Mouse (Mus musculus): ENCODE data around the gene Bpifb5.
"Not testable (repeated sequence)": the region's sequence is repeated elsewhere in the genome, so short reads cannot be mapped to it uniquely, and the experiment has no call there.

The Bpifb5 gene

DNA sequence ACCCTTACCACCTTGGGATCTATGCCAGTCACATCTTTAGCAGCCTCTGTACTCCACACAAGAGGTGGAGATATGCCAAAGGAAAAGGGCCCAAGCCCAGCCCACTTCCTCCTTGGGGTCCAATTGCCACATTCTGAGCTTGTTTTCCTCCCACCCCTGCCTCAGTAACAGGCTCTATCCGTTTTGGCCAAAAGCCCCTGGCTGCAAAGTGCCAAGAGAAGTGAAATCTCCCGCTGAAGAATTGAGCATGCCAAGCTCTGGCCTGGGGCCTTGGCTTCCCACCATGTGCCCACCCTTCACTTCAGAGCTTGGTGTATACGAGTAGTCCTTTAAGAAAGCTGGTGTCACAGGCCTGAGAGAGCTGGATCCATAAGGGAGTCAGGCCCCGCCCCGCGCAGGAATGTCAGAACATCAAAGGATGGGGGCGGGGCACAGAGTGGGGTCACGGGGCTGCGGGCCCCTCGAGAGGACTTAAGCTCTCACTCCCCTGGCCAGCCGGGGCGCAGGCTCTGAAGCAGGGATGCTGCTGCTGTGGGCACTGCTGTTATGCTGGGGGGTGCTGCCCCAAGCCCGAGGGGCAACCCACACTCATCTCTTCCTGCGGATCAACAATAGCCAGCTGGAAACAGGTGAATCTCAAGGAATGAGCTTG lies at the start of gene Bpifb5:
Gene Bpifb5 (plus strand): TSS at position 478 of the 652 bp plus-strand sequence.
- DNase-seq = no peak

DNA sequence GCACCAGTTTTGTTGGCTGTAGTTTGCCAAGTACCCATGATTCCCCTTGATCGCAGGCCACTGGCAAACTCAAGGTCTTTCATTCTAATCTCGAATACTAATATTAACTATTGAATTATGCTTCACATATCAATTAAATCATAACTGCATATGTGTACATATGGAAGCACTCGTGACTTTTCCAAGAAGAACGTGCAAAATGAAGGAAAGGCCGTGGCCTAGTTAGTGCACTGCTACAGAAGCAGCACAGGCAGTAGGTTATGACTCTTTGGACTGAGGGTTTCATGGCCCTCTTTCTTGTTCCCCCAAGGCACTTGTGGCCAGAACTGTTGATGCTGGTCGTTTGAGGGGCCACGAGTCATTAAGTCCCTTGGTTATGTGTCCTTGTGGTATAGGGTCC lies 41.6 kb upstream of the Bpifb5 start:
- DNase-seq = not testable (repeated sequence)

DNA sequence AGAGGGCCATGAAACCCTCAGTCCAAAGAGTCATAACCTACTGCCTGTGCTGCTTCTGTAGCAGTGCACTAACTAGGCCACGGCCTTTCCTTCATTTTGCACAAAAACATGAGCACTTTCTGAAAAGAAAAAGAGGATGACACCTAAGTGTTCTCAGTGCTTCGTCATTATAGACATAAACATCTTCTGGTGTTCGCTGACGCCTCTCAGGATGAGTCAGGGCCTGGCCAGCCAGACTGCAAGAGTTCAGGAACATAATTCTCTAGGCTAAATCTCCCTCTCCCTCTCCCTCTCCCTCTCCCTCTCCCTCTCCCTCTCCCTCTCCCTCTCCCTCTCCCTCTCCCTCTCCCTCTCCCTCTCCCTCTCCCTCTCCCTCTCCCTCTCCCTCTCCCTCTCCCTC lies 40.5 kb upstream of the Bpifb5 start:
- DNase-seq = not testable (repeated sequence)

DNA sequence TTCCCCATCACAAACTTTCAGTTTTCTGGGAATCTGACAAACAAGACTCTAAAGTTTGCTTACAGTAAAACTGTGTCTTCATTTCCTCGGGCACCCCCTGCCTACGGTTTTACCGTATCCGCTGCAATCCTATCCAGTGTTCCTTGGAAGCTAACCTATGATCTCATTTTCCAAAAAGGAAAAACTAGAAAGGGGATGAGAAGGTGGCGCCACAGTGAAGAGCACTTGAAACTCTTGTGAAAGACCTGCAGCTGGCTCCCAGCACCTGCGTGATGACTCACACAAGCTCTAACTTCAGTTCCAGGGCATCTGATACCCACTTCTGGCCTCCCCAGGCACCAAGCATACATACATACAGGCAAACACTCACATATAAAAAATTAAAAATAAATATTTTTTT lies 38.2 kb upstream of the Bpifb5 start:
- no peak for DNase-seq

DNA sequence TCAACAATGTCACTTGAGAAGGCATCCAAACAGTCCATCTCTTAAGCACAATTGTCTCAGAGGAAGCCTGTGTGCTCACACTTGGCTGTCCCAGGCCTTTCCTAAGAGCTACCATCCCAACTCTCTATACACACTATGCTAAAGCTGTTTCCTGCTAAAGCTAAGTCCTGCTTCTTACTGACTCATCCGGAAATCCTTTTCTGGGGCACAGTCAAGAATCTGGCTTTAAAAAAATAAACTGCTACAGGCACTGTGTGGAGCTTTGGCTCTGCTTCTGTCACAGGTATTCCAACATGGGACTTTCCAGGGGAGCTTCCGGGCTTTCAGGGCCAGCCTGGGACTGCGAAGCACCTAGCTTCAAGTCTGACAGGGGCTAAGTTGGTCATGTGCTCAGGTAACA lies 37.8 kb upstream of the Bpifb5 start:
- no peak for DNase-seq

DNA sequence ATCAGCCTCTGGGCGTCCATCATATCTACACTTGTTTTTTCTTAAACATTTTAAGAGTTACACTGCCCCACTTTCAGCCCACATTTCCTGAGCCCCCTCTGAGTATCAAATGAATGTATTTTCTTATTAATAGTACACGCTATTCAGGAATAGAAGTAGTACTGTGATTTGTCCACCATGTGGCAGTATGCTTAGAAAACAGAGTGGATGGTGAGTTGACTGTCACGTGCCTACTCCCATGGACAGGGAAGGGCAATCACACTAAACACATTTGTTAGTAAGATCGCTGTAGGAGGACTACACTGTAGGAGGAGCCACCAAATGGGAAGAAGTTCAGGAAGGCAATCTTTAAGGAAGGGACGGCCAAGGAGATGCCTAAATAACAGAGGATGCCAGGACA lies 36.1 kb upstream of the Bpifb5 start:
- DNase-seq = no peak

DNA sequence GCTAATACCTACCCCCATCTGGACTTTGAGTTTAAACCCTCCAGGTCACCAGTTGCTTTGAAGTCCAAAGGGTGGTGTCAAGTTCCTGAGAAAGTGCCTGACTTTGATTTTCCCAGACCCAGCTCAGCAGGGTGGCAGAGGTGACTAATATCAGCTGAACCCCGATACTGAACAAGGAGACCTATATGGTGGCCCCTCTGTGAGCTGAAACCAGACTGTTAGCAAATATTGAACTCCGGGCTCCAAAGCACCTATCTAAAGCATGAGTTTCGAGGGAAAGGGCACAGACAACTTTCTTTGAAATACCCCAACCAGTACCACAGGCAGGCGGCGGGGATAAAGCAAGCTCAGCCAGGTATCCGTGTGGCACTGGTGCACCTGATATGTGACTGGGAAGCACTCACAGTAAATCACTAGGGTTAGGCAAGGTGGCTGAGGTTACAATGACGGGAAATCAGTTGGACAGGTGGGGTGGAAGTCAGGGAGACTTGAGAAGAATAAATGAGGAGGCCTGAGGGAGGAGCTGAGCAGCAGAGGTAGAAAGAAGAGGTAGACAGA lies 33.6 kb upstream of the Bpifb5 start:
- DNase-seq = no peak

DNA sequence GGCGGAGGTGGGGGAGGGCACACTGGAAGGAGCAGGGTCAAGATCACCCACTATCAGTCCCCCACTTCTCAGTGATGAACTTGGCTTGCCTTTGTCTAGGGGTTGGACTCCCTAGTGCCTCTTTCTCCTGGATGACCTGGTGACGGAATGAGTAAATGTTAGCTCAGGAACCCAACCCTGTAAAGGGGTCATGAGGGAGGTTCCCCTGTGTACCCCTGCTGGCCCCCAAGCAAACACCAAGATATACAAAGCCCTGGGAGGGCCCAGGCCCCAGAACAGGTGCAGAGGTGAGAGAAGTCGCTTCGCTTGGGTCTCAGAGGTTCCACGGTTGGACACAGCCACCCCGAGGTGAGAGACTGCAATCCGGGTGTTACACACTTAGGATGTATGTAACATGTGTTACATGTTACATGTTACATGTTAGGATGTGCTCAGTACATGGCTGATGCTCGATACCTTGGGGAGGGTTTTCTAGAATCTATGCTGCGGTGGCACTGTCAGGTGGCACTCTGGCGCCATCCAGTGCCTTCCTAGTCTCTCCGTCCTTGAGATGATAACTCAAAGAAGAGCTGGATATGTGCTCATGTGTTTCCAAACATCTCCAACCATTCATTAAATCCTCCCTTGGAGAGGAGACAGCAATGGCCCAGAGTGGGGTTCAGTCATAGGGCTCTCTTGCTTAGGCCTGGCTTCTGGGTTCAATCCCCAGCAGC lies 32.8 kb upstream of the Bpifb5 start, which contains the start of gene Bpifb1:
Gene Bpifb1 (plus strand): TSS at position 273 of the 713 bp plus-strand sequence.
- DNase-seq = no peak

DNA sequence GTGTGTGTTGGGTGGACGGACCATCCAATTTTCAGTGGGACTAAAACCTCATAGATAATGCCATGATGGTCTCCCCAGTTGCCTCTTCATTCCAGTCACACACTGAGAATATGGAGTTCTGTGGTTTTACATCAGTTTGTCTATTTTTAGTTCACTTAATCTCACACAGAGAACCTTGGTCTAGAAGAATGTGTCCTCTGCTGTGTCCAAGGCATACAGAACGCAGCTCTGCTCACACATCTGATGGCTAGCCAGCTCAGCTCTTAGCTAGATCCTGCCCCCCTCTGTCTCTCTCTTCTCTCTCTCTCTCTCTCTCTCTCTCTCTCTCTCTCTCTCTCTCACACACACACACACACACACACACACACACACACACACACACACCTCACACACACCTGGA lies 31.4 kb upstream of the Bpifb5 start:
- DNase-seq = no peak

DNA sequence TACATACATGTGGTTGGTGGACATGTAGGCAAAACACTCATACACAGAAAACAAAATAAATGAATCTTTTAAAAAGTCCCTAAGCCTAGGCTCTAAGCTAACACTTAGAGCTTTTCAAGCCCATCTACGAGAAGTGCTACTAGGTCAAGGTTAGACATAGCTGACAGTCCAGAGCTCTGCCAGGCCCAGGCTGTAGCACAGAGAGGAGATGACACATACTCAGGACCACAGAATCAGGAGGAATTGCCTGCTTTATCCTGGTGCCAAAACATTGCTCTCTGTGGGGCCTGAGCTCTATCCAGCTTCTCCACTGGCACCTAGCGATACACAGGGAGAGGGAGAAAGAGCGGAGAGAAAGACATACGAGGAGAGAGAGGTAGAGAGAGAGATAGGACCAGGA lies 30.5 kb upstream of the Bpifb5 start:
- no peak for DNase-seq

DNA sequence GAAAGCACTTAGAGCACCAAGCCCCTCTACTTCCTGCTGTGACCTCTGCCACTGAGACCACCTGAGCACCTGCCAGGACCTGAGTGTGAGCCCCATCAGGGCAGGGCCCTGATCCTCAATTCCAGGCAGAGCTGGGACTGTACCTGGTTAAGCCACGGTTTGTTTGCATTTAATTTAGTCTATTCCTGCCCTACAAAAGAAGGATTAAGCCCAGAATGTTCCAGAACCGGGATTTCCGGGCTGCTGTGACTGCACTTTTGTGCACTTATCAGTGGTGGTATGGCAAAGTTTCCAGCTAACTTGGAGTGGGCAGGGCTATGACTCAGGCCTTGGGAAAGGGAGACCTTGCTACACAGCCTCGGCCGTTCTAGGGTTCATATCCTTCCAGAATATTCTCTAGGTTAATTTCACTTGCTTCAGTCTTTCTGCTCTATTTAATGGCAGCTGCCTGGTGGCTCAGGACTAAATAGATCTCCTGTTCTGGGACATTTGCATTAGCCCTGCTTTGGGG lies 29.5 kb upstream of the Bpifb5 start:
- DNase-seq = no peak

DNA sequence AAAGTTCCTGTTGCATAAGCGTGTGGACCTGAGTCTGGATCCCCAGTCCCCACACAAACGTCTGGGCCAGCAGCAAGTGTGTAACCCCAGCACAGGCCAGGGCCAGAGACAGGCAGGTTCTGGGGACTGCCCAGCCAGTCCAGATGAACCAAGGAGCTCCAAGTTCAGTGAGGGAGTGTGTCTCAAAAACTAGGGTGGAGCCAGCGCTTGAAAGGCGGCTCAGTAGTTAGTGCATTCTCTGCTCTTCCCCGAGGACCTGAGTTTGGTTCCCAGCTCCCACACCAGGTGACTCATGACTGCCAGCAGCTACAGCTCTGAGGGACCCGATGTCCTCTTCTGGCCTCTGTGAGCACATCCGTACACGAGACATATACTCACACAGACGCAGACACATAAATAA lies 26.5 kb upstream of the Bpifb5 start:
- DNase-seq = no peak

DNA sequence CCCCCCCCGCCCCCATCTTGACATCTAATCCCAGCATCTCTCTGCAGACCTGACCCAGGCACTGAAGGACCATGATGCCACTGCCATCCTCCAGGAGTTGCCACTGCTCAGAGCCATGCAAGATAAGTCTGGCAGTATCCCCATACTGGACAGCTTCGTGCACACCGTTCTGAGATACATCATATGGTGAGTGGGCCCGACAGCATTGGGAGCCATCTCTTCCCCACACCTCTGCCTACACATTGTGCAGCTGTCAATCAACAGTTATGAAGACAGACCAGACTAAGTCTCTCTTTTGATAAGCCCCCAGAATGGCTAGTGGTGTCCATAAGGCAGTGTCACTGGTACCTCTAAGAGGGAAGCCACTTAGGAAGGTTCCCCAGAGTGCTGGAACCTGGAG lies 18.9 kb upstream of the Bpifb5 start:
- no peak for DNase-seq

DNA sequence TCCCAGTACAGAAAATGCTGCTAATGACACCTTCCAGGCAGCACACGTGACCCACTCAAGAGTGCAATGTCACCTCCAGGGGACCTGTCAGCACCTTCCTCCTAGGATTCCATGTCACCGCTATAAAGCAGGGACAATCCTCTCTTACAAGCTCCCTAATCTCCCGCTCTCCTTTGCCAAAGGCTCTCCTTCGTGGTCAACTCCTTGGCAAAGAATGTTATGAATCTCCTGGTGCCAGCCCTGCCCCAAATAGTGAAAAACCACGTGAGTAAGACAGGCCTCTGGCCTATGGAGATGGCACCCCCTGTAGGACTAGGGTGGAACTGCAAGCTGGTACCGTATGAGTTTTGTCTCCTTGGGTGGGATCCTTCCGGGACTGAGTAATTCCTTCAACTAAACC lies 16.6 kb upstream of the Bpifb5 start:
- no peak for DNase-seq

DNA sequence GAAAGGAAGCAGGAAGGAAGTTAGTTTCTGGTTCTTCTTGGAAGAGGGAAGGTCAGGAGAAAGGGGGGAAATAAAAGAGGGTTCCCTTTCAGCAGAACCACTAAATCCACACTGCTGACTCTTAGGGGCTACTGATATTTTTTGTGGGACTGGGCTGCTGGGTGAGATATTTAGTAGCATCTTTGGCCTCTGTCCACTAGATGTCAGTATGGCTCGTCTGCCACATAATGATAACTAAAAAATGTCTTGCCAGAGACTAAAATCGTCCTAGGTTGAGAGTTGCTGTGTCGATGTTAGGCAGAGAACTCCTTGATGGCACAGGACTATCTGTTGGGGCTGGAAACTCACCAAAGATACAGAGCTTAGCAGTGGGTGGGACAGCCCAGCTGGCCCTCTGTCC lies 14.4 kb upstream of the Bpifb5 start:
- no peak for DNase-seq

DNA sequence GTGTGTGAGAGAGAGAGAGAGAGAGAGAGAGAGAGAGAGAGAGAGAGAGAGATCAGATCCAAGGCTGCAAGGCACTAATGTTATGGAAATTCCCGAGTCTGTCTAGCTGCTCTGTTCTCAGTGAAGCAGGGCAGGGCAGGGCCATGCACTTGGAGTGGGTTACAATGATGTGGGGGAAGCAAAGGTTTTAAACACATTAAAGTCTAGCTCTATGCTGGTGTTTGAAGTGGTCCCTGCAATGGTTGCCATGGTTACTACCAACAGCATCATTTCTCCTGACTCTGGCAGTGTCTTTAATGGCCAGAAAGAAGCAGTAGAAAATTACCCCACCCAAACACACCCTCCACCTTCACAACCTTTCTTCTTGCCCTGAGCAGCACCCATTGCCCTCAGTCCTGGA lies 12.4 kb upstream of the Bpifb5 start:
- DNase-seq = no peak

DNA sequence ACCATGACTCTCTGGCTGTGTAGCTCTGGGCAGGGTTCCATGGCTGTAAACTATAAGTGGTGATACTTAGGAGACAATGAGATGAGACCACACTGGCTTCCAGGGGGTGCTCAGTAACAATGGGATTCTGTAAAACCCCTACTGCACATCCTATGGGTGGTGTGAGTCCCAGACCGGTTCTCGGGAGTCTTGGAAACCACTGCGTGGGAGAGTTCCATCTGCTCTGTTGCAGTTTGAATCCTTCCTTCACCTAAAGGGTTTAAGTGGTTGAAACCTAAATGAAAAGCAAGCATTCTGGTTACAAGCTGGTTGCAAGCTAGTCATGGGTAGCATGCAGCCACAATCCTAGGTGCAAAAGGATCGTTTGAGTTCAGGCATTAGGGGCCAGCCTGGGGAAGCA lies 11.7 kb upstream of the Bpifb5 start:
- no peak for DNase-seq

DNA sequence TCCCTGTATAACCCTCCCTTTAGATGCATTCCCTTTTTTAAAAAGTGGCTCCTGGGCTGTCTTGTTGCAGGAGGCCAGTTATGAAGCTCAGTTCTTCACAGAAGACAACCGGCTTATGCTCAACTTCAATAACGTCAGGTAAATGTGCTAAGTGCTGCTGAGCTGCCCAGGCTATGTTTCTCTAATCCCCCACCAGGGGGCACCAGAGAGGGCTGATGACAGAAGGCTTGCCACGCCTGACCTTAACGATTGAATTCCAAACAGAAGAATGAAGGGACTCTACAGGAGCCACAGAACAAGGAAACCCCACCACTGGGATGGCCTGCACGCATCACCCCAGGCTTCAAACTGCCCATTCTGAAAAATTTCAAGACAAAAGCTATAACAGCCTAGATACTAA lies 8.4 kb upstream of the Bpifb5 start:
- peak; percentile 61 to 79 for DNase-seq

DNA sequence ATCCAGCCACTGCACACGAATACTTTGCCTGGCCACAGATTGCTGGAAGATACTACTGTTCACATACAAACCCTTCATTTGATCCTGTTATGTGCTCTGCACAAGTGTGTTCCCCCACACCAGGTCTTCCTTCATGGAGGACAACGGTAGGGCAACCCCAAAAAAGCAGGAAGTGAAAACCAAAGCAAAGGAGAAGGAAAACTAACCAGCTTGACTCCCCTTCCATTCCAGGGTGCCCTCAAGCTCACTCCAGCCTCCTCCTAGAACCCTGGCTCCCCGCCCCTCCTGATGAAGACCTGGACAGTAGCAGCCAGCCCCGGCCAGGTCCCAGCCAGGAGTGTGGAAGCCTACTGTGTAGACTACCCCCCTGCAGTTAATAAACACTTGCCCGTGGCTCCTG lies 3.6 kb upstream of the Bpifb5 start:
- no peak for DNase-seq

DNA sequence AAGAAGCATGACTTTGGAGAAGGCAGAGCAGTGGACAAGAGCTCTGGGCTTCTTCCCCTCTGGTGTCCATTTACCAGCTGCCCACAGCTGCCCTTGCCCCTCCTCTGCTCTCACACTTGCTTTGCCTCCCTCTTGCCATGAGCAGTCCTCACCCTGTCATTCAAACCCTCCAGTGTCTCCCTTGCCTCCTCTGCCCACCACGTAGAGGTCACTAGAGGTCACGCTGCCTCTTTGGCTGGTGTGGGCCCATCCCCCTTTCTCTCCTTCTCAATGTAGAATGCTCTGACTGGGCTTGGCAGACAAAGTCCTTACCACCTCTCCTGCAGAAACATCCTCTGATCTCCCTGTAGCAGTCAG lies 353 bp downstream of the Bpifb5 start:
- no peak for DNase-seq

DNA sequence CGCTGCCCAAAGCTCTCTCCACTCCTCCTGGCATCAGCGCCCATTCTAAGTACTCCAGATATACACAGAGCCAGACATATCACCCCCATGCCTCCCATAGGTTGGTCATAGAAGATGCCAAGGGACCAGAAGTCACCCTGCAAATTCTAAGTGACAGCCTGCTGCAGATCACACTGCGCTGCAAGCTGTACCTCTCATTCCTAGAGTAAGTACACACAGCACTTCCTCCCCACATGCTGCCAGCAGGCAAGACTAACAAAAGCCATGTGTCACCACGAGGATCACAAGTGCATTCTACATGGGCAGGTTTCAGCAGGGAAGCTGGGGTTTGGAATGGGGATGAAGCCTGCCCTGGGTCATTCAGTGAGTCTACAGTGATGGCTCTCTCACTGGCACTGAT lies 3.4 kb downstream of the Bpifb5 start:
- peak; percentile 9 to 12 for DNase-seq

DNA sequence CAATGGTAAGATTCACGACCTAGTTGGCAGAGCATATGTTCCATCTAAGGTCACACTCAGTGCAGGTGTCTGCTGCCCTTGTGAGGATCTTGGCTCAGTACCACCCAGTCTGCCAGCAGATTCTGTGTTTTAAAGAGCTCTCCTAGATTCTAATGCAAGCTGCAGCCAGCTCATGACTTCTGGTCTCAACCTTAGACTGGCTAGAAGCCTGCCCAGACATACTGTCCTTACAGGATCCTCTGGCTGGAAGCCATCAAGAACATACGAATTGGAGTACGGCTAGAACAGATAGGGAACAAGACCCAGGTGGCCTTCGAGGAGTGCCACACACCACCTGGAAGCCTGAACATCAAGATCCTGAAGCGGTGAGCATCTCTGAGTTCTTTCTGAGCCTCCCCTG lies 4.3 kb downstream of the Bpifb5 start:
- peak; percentile 20 to 24 for DNase-seq

DNA sequence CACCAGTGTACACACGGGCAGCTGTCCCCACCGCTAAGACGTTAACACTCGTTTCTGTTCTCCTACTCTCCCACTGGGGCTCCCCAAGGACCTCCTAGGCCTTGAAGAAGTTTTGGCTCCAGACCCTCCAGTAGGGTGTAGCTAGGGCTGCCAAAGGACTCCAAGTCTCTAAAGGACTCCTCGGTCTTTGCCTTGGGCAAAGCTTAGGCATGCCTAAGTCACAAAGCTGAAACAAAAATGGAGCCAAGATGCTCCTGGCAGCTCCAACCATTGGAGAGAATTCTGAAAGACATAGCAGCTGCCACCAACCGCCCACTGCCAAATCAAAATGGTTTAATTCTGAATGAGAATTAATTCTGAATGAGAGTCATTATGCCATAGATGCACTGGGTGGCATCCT lies 9.9 kb downstream of the Bpifb5 start:
- peak; percentile 27 to 31 for DNase-seq

DNA sequence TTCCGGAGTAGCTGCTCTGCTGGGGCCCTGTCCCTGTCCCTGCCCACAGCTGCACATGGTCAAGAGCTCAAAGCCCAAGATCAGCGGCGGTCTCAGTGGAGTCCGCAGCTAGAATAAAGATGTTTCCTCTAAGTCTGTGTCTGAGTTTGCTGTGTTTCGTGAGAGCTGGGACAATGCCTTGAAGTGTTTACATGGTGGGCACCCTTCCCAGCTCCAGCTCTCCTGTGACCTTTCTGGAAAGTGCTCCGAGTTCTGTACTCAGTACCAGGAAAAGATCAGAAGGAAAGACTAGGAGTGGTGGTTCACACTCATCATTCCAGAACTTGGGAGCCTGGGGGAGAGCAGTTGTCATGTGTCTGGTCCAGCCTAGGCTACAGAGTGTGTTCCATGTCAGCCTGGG lies 17.2 kb downstream of the Bpifb5 start:
- no peak for DNase-seq
